Mouse (Mus musculus): ENCODE results near the gene Luc7l.
"Not testable (repeated sequence)": the region's sequence is repeated elsewhere in the genome, so short reads cannot be mapped to it uniquely, and the experiment has no call there.

- not testable (repeated sequence) for TF ChIP-seq POLR2A (IDR thresholded peaks at IDR 0.05; ENCODE audit: borderline replicate concordance, insufficient read depth, low read length); CTCF (IDR thresholded peaks at IDR 0.05; ENCODE audit: borderline replicate concordance, insufficient read depth, low read depth, low read length)
Observed at GRCm38 (mm10) chr17:26298318-26298717, 45.6 kb downstream of the Luc7l start.
